Mouse (Mus musculus): ENCODE measurements around the gene Pard3.

- TF ChIP-seq CTCF (IDR thresholded peaks at IDR 0.05; ENCODE audit: low read depth) (peak; percentile 33), EP300 (optimal IDR thresholded peaks at IDR 0.05) (no peak)
These were observed 120.3 kb downstream of the Pard3 start for GRCm38 (mm10) chr8:127184025-127184424.

Measured in stomach, postnatal 0 days (tissue).